In the genomic region with DNA sequence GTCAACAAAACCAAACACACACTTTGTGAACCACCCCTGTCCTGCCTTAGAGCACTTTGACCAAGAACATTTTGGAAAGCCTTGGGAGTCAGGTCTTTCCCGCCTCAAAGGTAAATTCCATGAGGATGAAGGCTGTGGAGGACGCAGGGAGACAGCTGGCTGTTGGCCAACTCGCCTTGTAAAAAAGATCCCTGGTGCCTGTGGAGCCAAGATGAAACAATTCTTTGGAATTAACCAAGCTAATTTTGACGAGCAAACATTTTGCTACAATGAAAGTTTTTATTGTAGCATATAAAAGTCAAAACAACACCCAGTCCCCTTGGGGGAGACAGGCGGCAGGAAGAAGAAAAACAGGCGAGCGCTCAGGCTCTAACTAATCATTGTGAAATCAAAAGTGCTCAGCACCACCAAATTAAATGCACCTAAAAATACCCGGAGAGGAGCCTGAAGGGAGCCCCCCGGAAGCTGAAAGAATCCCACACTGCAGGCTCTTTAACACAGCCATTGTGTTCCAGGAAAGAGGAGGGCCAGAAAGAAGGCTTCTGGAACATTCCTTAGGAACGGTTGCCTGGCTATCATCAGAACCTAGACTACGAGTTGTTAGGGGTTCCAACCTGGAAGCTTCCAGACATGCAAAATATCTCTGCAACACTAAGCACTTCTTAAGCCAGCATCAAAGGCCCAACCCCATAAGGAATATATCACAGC, we compare ENCODE assay signal across 13 mouse cellular contexts.
DNase-seq lines count a peak whose midpoint lies in the region; ATAC-seq and TF ChIP-seq lines count a peak whose summit lies in the region.
"Had no signal": no experiment of that assay in that cellular context is flagged by ENCODE, and none has a peak within 500 bp of the region (broad histone marks: within the 10 kb centered on the region; RNA-seq: fewer than 3 reads in every experiment).

No protein-coding gene starts in this region.

- no peak overlapping the region for H3K27ac ChIP-seq in heart, embryonic 12.5 days (ENCODE audit: poor library complexity, severe bottlenecking)
- no peak overlapping the region for H3K27ac ChIP-seq in lung, embryonic 14.5 days (ENCODE audit: low read depth)
- no peak overlapping the region for H3K27ac ChIP-seq in limb, embryonic 11.5 days (replicated peaks; ENCODE audit: low read depth, low read length)
- H3K27ac ChIP-seq in intestine, postnatal 0 days (ENCODE audit: low read depth, low read length): no peak overlapping the region
- H3K27ac ChIP-seq: embryonic facial prominence, embryonic 15.5 days; liver, embryonic 13.5 days; stomach, embryonic 15.5 days had no signal

- TF ChIP-seq CTCF in lung, embryonic 14.5 days (IDR thresholded peaks at IDR 0.05; ENCODE audit: low read depth): no peak
- TF ChIP-seq CTCF in brain, embryonic 14.5 days (IDR thresholded peaks at IDR 0.05; ENCODE audit: borderline replicate concordance, extremely low read depth, insufficient read depth, insufficient read length): no peak
- TF ChIP-seq CTCF in intestine, postnatal 0 days (IDR thresholded peaks at IDR 0.05; ENCODE audit: low read depth): no peak

- peaks cover 64% of the 10 kb centered on the region for H3K27me3 ChIP-seq in heart, embryonic 12.5 days (replicated peaks)
- H3K27me3 ChIP-seq in lung, embryonic 14.5 days (ENCODE audit: insufficient read depth, low read length): no peaks in the 10 kb centered on the region
- no peaks in the 10 kb centered on the region for H3K27me3 ChIP-seq in limb, embryonic 11.5 days (ENCODE audit: control insufficient read depth, insufficient read depth, low read length)
- 0 out of 2 replicates have a peak, but pooled peaks cover 4% of the 10 kb centered on the region for H3K27me3 ChIP-seq in intestine, postnatal 0 days (replicated peaks; ENCODE audit: control insufficient read depth, insufficient read depth, low read length)
- H3K27me3 ChIP-seq: embryonic facial prominence, embryonic 15.5 days; stomach, embryonic 15.5 days had no signal

- ATAC-seq in heart, embryonic 12.5 days (ENCODE audit: insufficient number of reproducible peaks, low FRiP score): no peak
- ATAC-seq in lung, embryonic 14.5 days (ENCODE audit: insufficient read depth): no peak
- no peak for ATAC-seq in limb, embryonic 11.5 days (ENCODE audit: insufficient number of reproducible peaks, low FRiP score, low TSS enrichment, low read depth)
- ATAC-seq in intestine, postnatal 0 days: no peak
- ATAC-seq: forebrain, embryonic 16.5 days had no signal

- H3K4me3 ChIP-seq in heart, embryonic 12.5 days: no peak overlapping the region
- no peak overlapping the region for H3K4me3 ChIP-seq in lung, embryonic 14.5 days (ENCODE audit: low read depth, low read length)
- no peak overlapping the region for H3K4me3 ChIP-seq in limb, embryonic 11.5 days (ENCODE audit: low read depth, low read length)
- H3K4me3 ChIP-seq in intestine, postnatal 0 days (ENCODE audit: low read depth, low read length): no peak overlapping the region
- H3K4me3 ChIP-seq: embryonic facial prominence, embryonic 15.5 days; liver, embryonic 13.5 days; stomach, embryonic 15.5 days had no signal

- H3K4me2 ChIP-seq in heart, embryonic 12.5 days: no peak overlapping the region
- H3K4me2 ChIP-seq in lung, embryonic 14.5 days: no peak overlapping the region
- H3K4me2 ChIP-seq in limb, embryonic 11.5 days (ENCODE audit: low read depth, severe bottlenecking): no peak overlapping the region
- H3K4me2 ChIP-seq in intestine, postnatal 0 days (replicated peaks; ENCODE audit: low read depth): no peak overlapping the region
- H3K4me2 ChIP-seq: embryonic facial prominence, embryonic 15.5 days; liver, embryonic 13.5 days; stomach, embryonic 15.5 days had no signal

- TF ChIP-seq POLR2A in brain, embryonic 14.5 days (IDR thresholded peaks at IDR 0.05; ENCODE audit: borderline replicate concordance, extremely low read depth, insufficient read depth, insufficient read length, poor library complexity, severe bottlenecking): no peak

- peaks cover 20% of the 10 kb centered on the region for H3K4me1 ChIP-seq in heart, embryonic 12.5 days (replicated peaks)
- H3K4me1 ChIP-seq in lung, embryonic 14.5 days (ENCODE audit: insufficient read depth): no peaks in the 10 kb centered on the region; the same call in 1 of the 2 replicates
- H3K4me1 ChIP-seq in limb, embryonic 11.5 days (ENCODE audit: control insufficient read depth, insufficient read depth, low read length): peaks cover 10% of the 10 kb centered on the region
- no peaks in the 10 kb centered on the region for H3K4me1 ChIP-seq in intestine, postnatal 0 days (replicated peaks; ENCODE audit: control insufficient read depth, insufficient read depth, low read length)
- H3K4me1 ChIP-seq: liver, embryonic 13.5 days; stomach, embryonic 15.5 days had no signal

- H3K9me3 ChIP-seq in heart, embryonic 12.5 days (replicated peaks): no peaks in the 10 kb centered on the region
- H3K9me3 ChIP-seq in lung, embryonic 14.5 days (ENCODE audit: low read depth, low read length): no peaks in the 10 kb centered on the region
- no peaks in the 10 kb centered on the region for H3K9me3 ChIP-seq in limb, embryonic 11.5 days (ENCODE audit: control insufficient read depth, low read length)
- no peaks in the 10 kb centered on the region for H3K9me3 ChIP-seq in intestine, postnatal 0 days (ENCODE audit: control insufficient read depth)
- H3K9me3 ChIP-seq: embryonic facial prominence, embryonic 15.5 days; liver, embryonic 13.5 days; stomach, embryonic 15.5 days had no signal

- no peaks in the 10 kb centered on the region for H3K36me3 ChIP-seq in heart, embryonic 12.5 days
- H3K36me3 ChIP-seq in lung, embryonic 14.5 days (ENCODE audit: insufficient read depth): no peaks in the 10 kb centered on the region
- no peaks in the 10 kb centered on the region for H3K36me3 ChIP-seq in limb, embryonic 11.5 days (ENCODE audit: control insufficient read depth, insufficient read depth, low read length)
- H3K36me3 ChIP-seq in intestine, postnatal 0 days (ENCODE audit: control insufficient read depth, insufficient read depth): no peaks in the 10 kb centered on the region
- H3K36me3 ChIP-seq: embryonic facial prominence, embryonic 15.5 days; liver, embryonic 13.5 days; stomach, embryonic 15.5 days had no signal

- 45% methylated on average over 11 of the region's 11 CpGs for WGBS in heart, embryonic 12.5 days
- WGBS in lung, embryonic 14.5 days: 36% methylated on average over 11 of the region's 11 CpGs
- WGBS in limb, embryonic 11.5 days: 29% methylated on average over 11 of the region's 11 CpGs
- 61% methylated on average over 11 of the region's 11 CpGs for WGBS in intestine, postnatal 0 days

- no peak overlapping the region for H3K9ac ChIP-seq in heart, embryonic 12.5 days
- H3K9ac ChIP-seq in lung, embryonic 14.5 days: no peak overlapping the region
- H3K9ac ChIP-seq in limb, embryonic 11.5 days (ENCODE audit: low read length): no peak overlapping the region
- H3K9ac ChIP-seq in intestine, postnatal 0 days (ENCODE audit: low read depth, low read length): no peak overlapping the region
- H3K9ac ChIP-seq: embryonic facial prominence, embryonic 15.5 days; liver, embryonic 13.5 days; stomach, embryonic 15.5 days had no signal

- peak; percentile 92 for DNase-seq in heart, adult 11 months
- DNase-seq in lung, embryonic 14.5 days: peak; percentile 48
- DNase-seq in lung, postnatal 36 days: no peak
- peak; percentile 43 for DNase-seq in brain, embryonic 14.5 days (ENCODE audit: low read depth)
- peak; percentile 63 for DNase-seq in limb, embryonic 11.5 days (ENCODE audit: low spot score)
- DNase-seq: cerebellum, postnatal 36 days; liver, embryonic 13.5 days; thymus, postnatal 4 days had no signal
